Mouse (Mus musculus): ENCODE measurements around the gene Add1.

The Add1 gene

GRCm38 (mm10) chr5:34670280-34670679 lies 96.8 kb downstream of the Add1 start:
- DNase-seq (ENCODE audit: low read depth), result no peak

All from naive thymus-derived CD4-positive, alpha-beta T cell, adult 2 months (primary cell).